Mouse (Mus musculus) left cerebral cortex, adult 8-10 months (tissue): ENCODE results near the gene Nup210l. TPM values are rescaled to one million over a fixed set of nuclear protein-coding genes. Genes with fewer than 3 reads are reported as not detected.
A peak's percentile ranks its signal among the peaks of the same experiment; 100 is the strongest.

Experiments used
- DNase-seq, 2 experiments: peaks; one replicate each; pipeline ENCODE4 v3.0.0; 2022; ENCODE audit warnings: low spot score in 2 of 2
- total RNA-seq, 4 experiments: library from RNA; stranded (reverse); gene quantifications; 2 replicates each; pipeline ENCODE4 v1.2.4; 2022

The Nup210l gene
- total RNA-seq, 4 experiments from 2014 or later = 0.21 to 0.35 (median 0.32) TPM

DNA sequence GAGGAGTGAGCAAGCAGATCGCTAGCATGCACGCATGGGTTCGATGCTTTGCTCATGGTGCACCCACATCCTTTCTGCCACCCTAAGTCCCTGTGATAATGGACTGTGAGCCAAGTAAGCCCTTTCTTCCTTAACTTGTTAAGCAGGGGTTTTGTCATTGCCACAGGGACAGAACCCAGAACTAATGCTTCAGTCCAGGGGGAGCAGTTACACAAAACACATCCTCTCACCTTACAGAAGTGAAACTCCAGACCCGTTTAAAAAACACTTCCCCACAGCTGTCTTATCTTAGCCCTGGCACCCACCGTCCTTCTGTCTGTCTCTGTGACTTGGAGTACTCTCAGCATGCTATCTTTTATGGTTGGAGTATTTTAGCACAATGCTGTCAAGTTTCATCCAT lies 52.1 kb downstream of the Nup210l start:
- no peak for DNase-seq

- no peak for DNase-seq
Measured at GRCm38 (mm10) chr3:90159757-90160156, 55.8 kb downstream of the Nup210l start.

GRCm38 (mm10) chr3:90161541-90161940 lies 57.6 kb downstream of the Nup210l start:
- DNase-seq = no peak

DNA sequence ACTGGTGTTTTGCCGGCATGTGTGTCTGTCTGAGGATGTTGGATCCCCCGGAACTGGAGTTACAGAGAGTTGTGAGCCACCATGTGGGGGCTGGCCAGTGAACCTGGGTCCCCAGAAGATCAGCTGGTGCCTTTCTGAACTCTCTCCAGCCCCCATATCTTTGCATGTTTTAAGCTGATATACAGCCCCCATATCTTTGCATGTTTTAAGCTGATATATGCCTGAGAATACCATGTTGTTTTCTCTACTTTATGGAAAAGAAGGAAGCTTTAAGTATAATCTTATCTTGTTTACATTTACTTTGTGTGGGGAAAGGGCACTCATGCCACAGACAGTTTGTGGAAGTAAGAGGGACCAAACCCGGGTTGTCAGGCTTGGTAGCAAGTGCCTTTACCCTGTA lies 75.6 kb downstream of the Nup210l start:
- DNase-seq = no peak

- no peak for DNase-seq
Measured at GRCm38 (mm10) chr3:90183581-90183980, 79.6 kb downstream of the Nup210l start.

DNA sequence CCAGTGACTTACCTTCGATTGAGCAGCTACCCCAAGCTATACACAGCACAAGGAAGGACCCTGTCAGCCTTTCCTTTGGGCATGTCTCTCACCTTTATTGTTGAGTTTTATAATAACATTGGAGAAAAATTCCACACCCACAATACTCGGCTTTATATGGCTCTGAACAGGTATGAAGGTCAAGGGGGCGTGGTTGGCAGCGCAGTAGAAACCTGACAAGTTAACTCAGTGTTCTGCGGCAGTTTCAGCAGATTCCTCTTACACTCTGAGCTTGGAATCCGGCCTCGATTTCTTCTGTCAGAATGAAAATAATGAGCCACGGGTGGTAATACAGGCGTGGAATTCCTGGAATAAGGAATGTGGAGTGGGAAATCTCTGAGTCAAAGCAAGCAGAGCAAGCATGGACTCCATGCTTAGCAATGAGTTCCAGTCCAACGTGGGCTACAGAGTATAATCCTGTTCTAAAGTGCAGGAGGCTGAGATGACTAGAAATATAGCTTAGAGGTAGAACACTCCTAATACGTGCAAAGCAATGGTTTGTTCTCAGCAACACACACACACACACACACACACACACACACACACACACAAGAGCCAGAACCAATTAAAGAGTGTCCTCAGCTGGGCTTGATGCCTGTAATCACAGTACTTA lies 87.1 kb downstream of the Nup210l start:
- DNase-seq = no peak

GRCm38 (mm10) chr3:90194759-90195158 lies 90.8 kb downstream of the Nup210l start:
- DNase-seq = no peak

DNA sequence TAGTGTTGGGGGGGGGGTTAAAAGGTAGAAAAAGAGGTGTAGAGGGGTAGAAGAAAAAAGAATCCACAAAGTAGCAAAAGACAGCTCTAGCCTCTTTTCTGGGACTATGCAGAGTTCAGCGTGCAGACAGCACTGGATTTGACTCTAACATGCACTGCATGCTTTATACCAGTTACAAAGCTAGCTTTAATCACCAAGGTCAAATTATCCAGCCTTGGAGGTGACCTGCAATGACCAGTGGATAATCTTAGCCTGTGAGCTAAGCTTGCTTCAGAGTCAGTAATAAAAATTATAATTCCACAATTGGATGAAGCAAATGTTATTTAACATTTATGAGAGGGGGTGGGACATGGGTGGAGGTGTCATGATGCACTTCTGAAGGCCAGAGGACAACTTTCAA lies 91.7 kb downstream of the Nup210l start:
- DNase-seq = no peak

DNA sequence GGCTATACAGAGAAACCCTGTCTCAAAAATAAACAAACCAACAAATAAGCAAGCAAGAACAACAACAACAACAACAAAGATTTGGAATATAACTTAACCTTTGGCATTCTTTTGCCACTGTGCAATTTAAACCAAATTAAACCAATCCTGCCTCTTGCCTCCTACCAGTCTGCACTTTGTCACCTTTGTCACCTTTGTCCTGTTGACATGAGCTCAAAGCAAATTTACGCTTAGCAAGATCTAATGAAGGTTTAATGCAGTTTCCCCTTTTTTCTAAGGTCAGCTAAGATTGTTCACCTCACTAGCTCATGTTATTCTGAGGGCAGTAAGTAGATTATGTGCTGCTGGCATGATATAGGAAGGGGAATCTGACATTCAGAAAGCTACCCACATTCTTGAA lies 93.6 kb downstream of the Nup210l start:
- no peak for DNase-seq

- DNase-seq = no peak
Measured at GRCm38 (mm10) chr3:90202884-90203283, 99.0 kb downstream of the Nup210l start.

DNA sequence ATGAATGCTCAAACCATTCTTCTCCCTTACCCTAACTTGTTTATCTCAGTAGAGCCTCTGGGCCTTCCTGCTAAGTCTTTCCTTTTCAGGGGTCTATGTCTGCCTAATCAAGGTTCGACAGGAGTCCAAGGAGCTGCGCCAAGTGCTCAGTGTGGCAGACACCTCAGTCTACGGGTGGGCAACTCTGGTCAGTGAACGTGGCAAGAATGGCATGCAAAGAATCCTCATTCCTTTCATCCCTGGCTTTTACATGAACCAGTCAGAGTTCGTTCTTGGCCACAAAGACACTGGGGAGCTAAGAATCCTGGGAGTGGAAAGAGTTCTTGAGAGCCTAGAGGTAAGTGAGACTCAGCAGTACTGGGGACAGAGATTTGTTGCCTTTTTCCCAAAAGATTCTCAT lies 99.7 kb downstream of the Nup210l start:
- no peak for DNase-seq

DNA sequence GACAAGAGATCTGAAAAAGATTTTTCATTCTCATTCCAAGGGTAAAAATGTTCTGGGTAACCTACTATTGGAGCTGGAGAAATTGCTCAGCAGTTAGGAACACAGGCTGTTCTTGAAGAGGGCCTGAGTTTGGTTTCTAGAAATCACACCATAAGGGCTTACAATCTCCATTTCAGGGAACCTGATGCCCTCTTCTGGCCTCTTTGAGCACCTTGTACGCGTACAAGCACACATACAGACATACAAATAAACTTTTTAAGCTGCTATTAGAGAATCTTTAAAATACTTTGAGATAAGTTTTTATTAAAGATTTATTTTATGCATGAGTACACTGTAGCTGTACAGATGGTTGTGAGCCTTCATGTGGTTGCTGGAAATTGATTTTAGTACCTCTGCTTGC lies 100.7 kb downstream of the Nup210l start:
- no peak for DNase-seq

DNA sequence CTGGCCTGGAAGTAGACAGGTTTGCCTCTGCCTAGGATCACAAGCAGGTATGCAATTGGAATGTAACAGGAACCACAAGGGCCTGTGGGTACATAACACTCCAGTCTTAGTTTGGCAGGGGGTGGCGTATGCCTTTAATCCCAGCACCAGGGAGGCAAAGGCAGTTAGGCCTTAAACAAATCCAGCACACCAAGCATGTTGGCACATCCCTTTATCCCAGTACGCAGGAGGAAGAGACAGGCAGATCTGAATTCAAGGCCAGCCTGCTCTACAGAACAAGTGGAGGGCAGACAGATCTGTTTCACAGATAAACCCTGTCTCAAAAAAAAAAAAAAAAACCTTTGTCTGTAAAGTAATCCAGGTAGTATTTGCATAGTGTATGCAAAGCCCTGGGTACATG lies 104.7 kb downstream of the Nup210l start:
- DNase-seq = no peak

- DNase-seq = no peak
Measured at GRCm38 (mm10) chr3:90209908-90210566, 106.1 kb downstream of the Nup210l start.

GRCm38 (mm10) chr3:90211475-90212398 lies 107.8 kb downstream of the Nup210l start:
- DNase-seq = no peak

DNA sequence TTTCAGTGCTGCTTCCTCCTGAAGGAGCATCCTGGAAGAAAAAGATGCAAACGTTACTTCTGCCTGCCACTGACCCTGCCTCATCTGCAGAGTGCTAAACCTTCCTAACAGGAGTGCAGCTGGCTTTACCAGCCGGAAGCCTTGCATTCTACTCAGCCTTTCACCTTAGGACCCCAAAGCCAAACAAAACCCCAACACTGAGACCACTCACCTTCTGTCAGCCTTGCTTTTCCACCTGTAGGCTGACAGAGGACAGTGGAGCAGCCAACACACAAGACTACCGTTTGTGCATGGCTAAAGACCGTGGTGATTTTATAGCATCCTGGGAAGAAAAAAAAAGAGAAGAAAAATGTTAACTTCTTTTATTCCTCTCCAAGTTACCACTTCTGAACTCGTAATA lies 108.8 kb downstream of the Nup210l start:
- DNase-seq = no peak

- peak; percentile 92 to 95 for DNase-seq
Measured at GRCm38 (mm10) chr3:90213377-90213866, 109.5 kb downstream of the Nup210l start, which contains the start of the genes Rps27 and Rab13. Rps27 (minus strand) TSS chr3:90213651. Rab13 (plus strand) TSS chr3:90213695.

- peak in 1 of 2 experiments; percentile 23 for DNase-seq
Measured at GRCm38 (mm10) chr3:90213956-90214684, 110.2 kb downstream of the Nup210l start.

DNA sequence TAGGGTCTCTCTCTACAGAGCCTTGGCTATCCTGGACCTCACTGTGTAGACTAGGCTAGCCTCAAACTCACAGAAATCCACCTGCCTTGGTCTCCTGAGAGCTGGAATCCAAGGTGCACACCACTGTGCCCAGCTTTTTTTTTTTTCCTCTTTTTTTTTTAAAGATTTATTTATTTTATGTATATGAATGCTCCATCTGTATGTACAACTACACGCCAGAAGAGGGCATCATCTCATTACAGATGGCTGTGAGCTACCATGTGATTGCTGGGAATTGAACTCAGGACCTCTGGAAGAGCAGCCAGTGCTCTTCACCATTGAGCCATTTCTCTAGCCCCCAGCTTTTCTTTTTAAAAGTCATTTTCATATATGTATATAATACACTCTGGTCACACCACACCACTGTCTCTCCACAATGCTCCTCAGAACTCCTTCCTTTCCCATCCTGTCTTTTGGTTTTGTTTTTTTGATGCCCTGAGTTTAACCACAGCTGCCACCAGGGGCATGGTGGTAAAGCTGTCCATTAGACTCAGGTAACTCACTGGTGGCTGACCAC lies 112.0 kb downstream of the Nup210l start:
- DNase-seq = no peak

DNA sequence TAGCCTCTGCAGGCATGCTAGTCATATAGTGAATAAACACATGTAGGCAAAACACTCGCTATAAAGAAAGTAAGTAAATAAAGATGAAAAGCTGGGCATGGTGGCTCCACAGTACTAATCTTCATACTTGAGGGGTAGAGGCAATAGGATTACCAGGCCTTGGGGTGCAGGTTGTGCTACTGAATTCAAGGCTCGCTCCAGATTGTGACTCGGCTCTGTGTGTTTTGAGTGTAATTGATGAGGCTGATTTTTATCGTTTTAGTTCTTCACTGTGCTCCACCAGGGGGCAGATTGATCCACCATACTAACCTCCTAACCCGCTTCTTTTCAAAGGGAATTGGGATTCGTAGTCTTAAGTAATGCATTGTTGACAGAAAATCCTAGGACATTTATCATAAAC lies 116.2 kb downstream of the Nup210l start:
- DNase-seq = no peak

DNA sequence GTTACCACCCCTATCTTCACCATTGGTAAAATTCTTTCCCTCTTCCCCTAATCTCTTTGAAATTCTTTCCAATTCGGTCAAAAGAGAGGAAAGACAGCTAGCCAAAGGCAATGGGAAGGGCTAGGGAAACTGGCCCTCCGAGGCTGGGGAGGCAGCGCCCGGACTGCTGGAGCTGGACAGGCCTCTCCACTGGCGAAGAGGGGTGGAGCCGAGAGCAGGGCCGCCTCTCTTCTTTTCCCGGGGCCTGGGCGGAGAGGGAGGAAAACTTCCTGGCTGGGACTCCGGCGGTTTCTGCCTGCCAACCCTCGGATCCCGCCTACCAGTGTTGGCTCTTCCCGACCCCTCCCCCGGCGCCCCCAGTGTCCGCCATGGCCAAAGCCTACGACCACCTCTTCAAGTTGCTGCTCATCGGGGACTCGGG lies 116.6 kb downstream of the Nup210l start:
- peak in 1 of 2 experiments; percentile 26 for DNase-seq
